Mouse (Mus musculus): ENCODE measurements around the gene Vps4b.
A peak's percentile ranks its signal among the peaks of the same experiment; 100 is the strongest.

The Vps4b gene

GRCm38 (mm10) chr1:106796542-106796924 is at the start of gene Vps4b:
Gene Vps4b (minus strand): TSS chr1:106796728.
- DNase-seq = peak; percentile 87 to 89

GRCm38 (mm10) chr1:106828784-106829183 is 32.3 kb upstream of the Vps4b start:
- DNase-seq = no peak

DNA sequence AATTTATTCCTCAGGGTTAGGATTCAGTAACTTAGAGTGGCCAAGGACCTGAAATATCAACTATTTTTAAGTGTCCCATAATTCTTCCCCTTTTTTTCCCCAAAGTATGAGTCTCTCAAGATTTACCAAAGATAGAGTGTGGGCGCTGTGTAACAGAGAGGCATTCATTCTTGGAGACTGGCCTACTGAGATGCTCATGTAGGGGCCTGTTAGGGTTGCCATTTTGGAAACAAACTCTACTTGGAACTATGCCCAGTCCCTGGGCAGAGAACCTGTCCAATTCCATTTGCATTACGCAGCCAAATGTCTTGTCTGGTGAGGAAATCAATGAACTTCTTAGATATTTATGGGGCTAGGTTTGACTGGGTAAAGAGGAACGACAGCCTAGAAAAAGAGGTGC is 25.8 kb upstream of the Vps4b start:
- DNase-seq = no peak

GRCm38 (mm10) chr1:106818323-106818722 is 21.8 kb upstream of the Vps4b start:
- DNase-seq = no peak

DNA sequence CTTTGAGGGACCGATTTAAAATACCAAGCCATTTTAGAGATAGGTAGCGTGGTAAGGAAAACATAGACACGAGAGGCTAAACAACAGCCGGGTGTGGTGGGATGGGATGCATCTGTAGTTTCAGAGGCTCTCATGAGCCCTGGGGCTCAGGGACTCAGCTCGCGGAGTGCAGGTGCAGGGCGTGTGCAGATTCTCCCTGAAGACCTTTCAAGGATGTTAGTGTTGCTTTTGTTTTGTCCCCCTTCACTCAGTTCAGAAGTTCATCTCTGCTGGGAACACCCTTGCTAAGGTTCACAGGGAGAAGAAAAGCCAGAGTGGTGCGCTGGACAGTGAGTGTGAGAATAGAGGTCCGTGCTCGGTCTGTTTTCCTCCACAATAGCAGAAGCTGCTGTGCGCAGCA is 20.2 kb upstream of the Vps4b start:
- no peak for DNase-seq

DNA sequence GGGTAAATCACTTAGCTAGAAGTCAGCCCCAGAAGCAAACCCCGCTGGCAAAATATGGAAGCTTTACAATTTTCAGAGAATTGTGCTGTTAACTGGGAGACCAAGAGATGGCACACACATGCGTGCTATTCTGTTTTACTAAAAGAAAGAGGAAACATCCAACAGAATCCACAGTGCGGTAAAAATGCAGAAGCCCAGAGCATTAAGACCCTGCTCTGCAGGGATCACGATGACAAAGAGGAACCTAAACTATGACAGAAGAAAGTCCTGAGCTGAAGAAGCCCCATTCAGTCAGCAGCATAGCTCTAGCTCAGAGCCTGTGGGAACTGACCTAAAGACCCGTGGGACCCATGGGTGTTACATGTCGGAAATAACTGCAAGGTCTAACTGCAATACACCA is 18.7 kb upstream of the Vps4b start:
- DNase-seq = no peak

GRCm38 (mm10) chr1:106814864-106815263 is 18.3 kb upstream of the Vps4b start:
- no peak for DNase-seq

- no peak for DNase-seq
These were observed 3.4 kb upstream of the Vps4b start for GRCm38 (mm10) chr1:106799931-106800330.

- DNase-seq = no peak
These were observed 2.9 kb upstream of the Vps4b start for GRCm38 (mm10) chr1:106799406-106799805.

- no peak for DNase-seq
These were observed 655 bp upstream of the Vps4b start for GRCm38 (mm10) chr1:106796987-106797779.

GRCm38 (mm10) chr1:106795634-106796541 is 640 bp downstream of the Vps4b start:
- DNase-seq = no peak

DNA sequence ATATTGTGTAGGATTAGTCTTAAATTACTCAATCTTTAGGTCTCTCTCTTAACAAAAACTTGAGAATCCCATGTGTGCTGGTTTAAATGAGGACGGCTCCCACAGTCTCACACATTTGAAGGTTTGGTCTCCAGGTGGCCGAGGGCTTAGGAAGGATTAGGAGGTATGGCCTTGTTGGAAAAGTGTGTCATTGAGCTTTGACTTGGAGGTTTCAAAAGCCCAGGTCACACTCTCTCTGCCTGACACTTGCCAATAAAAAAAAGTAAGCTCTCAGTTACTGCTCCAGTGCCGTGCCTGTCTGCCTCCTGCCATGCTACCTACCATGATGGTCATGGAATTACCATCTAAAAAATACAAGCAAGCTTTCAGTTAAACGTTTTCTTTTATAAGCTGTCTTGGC is 21.6 kb downstream of the Vps4b start:
- no peak for DNase-seq

GRCm38 (mm10) chr1:106774092-106774491 is 22.4 kb downstream of the Vps4b start:
- DNase-seq = no peak

- no peak for DNase-seq
These were observed 27.8 kb downstream of the Vps4b start for GRCm38 (mm10) chr1:106768773-106769172.

DNA sequence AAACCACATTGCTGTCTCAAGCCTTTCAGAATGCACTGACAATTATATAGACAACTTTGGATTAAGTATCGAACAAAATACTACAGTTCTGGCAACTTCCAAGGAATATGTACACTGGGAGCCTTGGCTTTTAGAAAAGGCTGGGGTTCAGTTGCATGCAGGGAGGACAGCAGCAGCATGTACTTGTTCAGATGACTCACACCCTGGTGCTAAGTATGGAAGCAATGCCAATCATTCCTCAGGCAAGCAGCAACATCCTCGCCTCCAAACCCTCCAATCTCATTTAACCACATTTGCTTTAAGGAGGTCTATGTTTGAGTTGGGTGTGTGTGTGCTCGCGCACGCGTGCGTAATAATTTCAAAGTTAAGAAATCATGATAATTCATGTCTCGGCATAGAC is 30.8 kb downstream of the Vps4b start:
- no peak for DNase-seq

- no peak for DNase-seq
These were observed 31.7 kb downstream of the Vps4b start for GRCm38 (mm10) chr1:106764846-106765245.

- DNase-seq = no peak
These were observed 32.2 kb downstream of the Vps4b start for GRCm38 (mm10) chr1:106764281-106764680.

DNA sequence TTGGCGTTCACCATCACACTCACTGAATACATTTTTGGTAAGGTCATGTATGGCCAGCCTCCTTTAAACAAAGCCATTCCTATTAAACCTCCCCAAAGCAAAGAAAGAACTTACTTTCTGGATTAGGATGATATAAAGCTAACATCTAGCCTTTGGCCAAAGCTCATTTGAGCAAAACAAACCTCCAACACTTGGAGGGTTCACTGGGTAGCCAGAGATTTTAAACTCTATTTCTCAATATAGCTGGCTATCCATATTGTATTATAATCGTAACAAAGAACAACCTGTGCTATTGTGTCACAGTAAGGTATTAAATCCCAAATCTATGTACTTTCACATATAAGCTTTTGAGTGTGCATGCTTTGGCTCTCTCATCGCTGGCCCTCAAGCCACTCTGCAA is 35.8 kb downstream of the Vps4b start:
- no peak for DNase-seq

- DNase-seq = peak; percentile 94 to 96
These were observed 36.7 kb downstream of the Vps4b start, which contains the start of gene Kdsr for GRCm38 (mm10) chr1:106759572-106760435. Gene Kdsr (minus strand): TSS chr1:106759727.

DNA sequence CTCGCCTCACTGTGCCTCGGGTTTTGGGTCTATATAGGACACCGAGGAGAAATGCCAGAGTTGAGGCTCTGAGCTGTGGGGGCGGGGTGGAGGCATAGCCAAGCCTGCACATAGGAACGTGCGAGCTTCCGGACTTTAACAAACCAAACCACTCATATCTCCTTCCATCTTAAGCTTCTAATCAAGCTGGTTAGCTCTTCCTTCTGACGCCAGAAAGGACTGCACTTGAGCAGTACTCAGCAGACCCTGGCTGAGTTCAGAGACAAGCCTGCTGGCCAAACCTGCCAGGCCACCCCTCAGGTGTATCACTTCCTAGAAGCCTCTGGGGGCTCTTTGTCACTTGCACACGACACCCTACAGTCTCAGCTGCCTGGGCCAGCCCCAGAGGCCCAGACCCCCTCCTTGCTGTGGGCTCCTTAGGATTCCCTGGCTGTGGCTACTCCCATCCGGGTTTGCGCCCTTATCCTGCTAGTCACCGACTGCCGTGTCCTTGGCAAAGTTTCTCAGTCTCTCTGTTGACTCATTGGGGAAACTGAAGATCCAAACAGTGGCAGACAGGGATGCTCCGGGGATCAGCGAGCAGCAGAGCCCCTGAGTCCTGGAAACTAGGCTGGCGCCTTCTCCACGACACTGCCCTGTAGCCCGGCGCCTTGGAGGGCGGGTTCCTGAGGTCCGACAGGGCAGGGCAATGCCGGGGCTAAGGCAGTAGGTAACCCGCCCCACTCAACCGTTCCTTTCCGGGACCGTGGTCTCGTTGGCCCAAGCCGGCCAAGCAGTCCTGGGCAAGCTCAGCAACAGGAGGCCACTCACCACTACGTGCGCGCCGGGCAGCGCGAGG is 37.6 kb downstream of the Vps4b start:
- peak; percentile 19 to 20 for DNase-seq

DNA sequence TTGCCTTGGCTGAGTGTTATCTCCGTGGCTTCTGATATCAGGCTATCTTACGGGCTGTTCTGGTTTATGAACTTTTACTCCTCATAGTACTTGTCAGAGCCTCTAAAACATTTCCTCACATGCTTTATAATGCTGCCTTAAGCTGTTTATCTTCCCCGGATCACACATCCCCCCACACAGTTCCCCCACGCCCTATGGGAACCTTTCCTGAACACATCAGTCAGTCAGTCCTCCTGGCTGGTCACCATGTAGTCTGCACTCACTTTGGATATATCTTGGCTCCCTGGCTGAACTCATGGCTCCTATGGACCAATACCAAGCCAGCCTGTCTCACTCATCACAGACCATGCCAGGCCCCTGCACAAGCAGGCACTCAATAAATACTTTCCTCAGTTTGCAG is 39.9 kb downstream of the Vps4b start:
- no peak for DNase-seq

DNA sequence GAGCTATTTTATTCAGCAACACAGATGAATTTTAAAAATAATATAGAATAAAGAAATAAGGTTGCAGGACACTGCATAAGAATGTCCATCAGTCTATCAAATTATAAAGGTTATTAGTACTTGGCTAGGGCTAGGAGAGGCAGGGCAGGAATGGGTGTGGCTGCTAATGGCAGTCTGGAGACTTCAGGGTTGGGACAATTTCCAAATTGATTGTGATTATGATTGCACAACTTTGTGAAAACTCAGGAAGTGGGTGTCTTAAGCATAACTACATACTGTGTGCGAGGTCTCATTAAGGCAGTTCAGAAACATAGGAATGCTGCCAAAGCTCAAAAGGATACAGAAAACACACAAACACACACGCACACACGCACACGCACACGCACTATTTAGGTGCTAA is 44.5 kb downstream of the Vps4b start:
- no peak for DNase-seq
